Mouse (Mus musculus) brain, adult 10 weeks (tissue): ENCODE measurements around the gene Negr1. TPM values are rescaled to one million over a fixed set of nuclear protein-coding genes. Genes with fewer than 3 reads are reported as not detected.

Experiments
- polyA plus RNA-seq: library from polyadenylated mRNA; stranded (reverse); fragments of 350-450 nt; fragmentation: Illumina TruSeq; extraction: RNeasy Lipid Tissue Mini Kit (QIAGEN cat#74804); gene quantifications from one replicate; pipeline ENCODE4 v1.2.3, GENCODE M21; 2015; ENCODE audit warnings: low read depth, low replicate concordance

Gene Negr1
- 104 TPM for polyA plus RNA-seq

GRCm38 (mm10) chr3:156561524-156562423, at the start of gene Negr1:
Gene Negr1, plus strand, starts transcription at chr3:156561794.

